Mouse (Mus musculus) Patski (cell line): ENCODE measurements at regions not wholly inside any gene's neighbourhood (a gene's known extent, or its start where the extent isn't known, plus 50 kb on each side); places are given as distances from the start of the nearest gene placed in this dataset.

Source experiments
- ATAC-seq: fragments of 100-300 bp; one replicate; pipeline ENCODE4 v1.8.0; 2021
- CTCF ChIA-PET: fragments of 350-600 bp; sonication (Branson Sonifier 250); formaldehyde crosslinking; loops from one replicate; lab custom pipeline; 2022; ENCODE audit warnings: inconsistent platforms; lab: Charles Lee
- POLR2A ChIA-PET: fragments of 350-600 bp; sonication (Branson Sonifier 250); formaldehyde crosslinking; loops from one replicate; lab custom pipeline; 2022; ENCODE audit warnings: antibody characterized with exemption, inconsistent platforms; lab: Charles Lee
- DNase-seq: peaks from one replicate; pipeline ENCODE4 v3.0.0-alpha.2; 2011; ENCODE audit warnings: low read depth, low spot score
- H3K27me3 ChIP-seq: fragments of 371-371 bp; one replicate; pipeline ENCODE4 v1.5.1; 2021
- CTCF ChIP-seq: fragments of 100-300 bp; IDR thresholded peaks from one replicate; pipeline ENCODE4 v1.5.1; 2021
- in situ Hi-C: fragments of 300-500 bp; cut with MboI; formaldehyde crosslinking; loops from 3 replicates; pipeline ENCODE4 v1.11.1; 2018; ENCODE audit warnings: low pct_unique_long_range_greater_than_20kb, mixed read lengths

- POLR2A ChIA-PET: no interaction called here
- DNase-seq: no peak
- CTCF ChIA-PET: no interaction called here
- no peaks in the 10 kb centered on the region for H3K27me3 ChIP-seq
- no peak for TF ChIP-seq CTCF
- no peak for ATAC-seq
- in situ Hi-C loops: no loop called here
These were observed 107.4 kb downstream of the Aipl1 start for GRCm38 (mm10) chr11:71929716-71930488.

GRCm38 (mm10) chr11:71914665-71915064 is 122.6 kb downstream of the Aipl1 start:
- ChIA-PET CTCF (no interaction called here), POLR2A (no interaction called here)
- no peak for ATAC-seq
- in situ Hi-C loops: no loop called here
- no peak for DNase-seq
- no peak for TF ChIP-seq CTCF
- H3K27me3 ChIP-seq: no peaks in the 10 kb centered on the region

- in situ Hi-C loops: no loop called here
- H3K27me3 ChIP-seq: no peaks in the 10 kb centered on the region
- POLR2A ChIA-PET: no interaction called here
- TF ChIP-seq CTCF: no peak
- ATAC-seq (no peak), DNase-seq (no peak)
- CTCF ChIA-PET: no interaction called here
These were observed 124.7 kb downstream of the Aipl1 start for GRCm38 (mm10) chr11:71912626-71913025.

- in situ Hi-C loops: no loop called here
- no peak for TF ChIP-seq CTCF
- ChIA-PET CTCF (no interaction called here), POLR2A (no interaction called here)
- no peak for ATAC-seq
- no peak for DNase-seq
- no peaks in the 10 kb centered on the region for H3K27me3 ChIP-seq
These were observed 126.0 kb downstream of the Aipl1 start for GRCm38 (mm10) chr11:71911284-71911683.

- no peak for ATAC-seq
- DNase-seq: no peak
- ChIA-PET CTCF (no interaction called here), POLR2A (no interaction called here)
- TF ChIP-seq CTCF: no peak
- in situ Hi-C loops: no loop called here
- no peaks in the 10 kb centered on the region for H3K27me3 ChIP-seq
These were observed 128.7 kb downstream of the Aipl1 start for GRCm38 (mm10) chr11:71908616-71909015.

GRCm38 (mm10) chr11:71903020-71903410 is 134.3 kb downstream of the Aipl1 start:
- ChIA-PET POLR2A (no interaction called here), CTCF (no interaction called here)
- ATAC-seq (no peak), DNase-seq (no peak)
- no peak for TF ChIP-seq CTCF
- in situ Hi-C loops: no loop called here
- peaks cover 3% of the 10 kb centered on the region for H3K27me3 ChIP-seq

- DNase-seq (no peak), ATAC-seq (no peak)
- in situ Hi-C loops: no loop called here
- ChIA-PET POLR2A (no interaction called here), CTCF (no interaction called here)
- H3K27me3 ChIP-seq: peaks cover 3% of the 10 kb centered on the region
- TF ChIP-seq CTCF: no peak
These were observed 134.8 kb downstream of the Aipl1 start for GRCm38 (mm10) chr11:71902304-71903019.

- ChIA-PET POLR2A (no interaction called here), CTCF (no interaction called here)
- in situ Hi-C loops: no loop called here
- ATAC-seq (no peak), DNase-seq (no peak)
- peaks cover 3% of the 10 kb centered on the region for H3K27me3 ChIP-seq
- TF ChIP-seq CTCF: no peak
These were observed 136.5 kb downstream of the Aipl1 start for GRCm38 (mm10) chr11:71900816-71901215.

- in situ Hi-C loops: no loop called here
- DNase-seq (no peak), ATAC-seq (no peak)
- H3K27me3 ChIP-seq: peaks cover 3% of the 10 kb centered on the region
- CTCF ChIA-PET: interaction anchor here (1.4 kb wide), 1 partner anchor 151 kb away, joined by 3 read pairs; no protein-coding TSS in a partner anchor
- TF ChIP-seq CTCF: no peak
- POLR2A ChIA-PET: interaction anchor here (0.6 kb wide), 1 partner anchor 67 kb away, joined by 4 read pairs; no protein-coding TSS in a partner anchor
These were observed 139.8 kb downstream of the Aipl1 start for GRCm38 (mm10) chr11:71897551-71897950.

GRCm38 (mm10) chr11:71897141-71897540 is 140.2 kb downstream of the Aipl1 start:
- CTCF ChIA-PET: interaction anchor here (1.4 kb wide), 1 partner anchor 150 kb away, joined by 3 read pairs; no protein-coding TSS in a partner anchor
- POLR2A ChIA-PET: interaction anchor here (0.6 kb wide), 1 partner anchor 66 kb away, joined by 4 read pairs; no protein-coding TSS in a partner anchor
- in situ Hi-C loops: no loop called here
- ATAC-seq: no peak
- peaks cover 3% of the 10 kb centered on the region for H3K27me3 ChIP-seq
- no peak for DNase-seq
- TF ChIP-seq CTCF: no peak

- no peak for ATAC-seq
- ChIA-PET POLR2A (no interaction called here), CTCF (no interaction called here)
- H3K27me3 ChIP-seq: no peaks in the 10 kb centered on the region
- no peak for DNase-seq
- TF ChIP-seq CTCF: no peak
- in situ Hi-C loops: no loop called here
These were observed 141.5 kb downstream of the Wscd1 start for GRCm38 (mm10) chr11:71891181-71891580.
